Mouse (Mus musculus): ENCODE results near the gene Rnd1.

GRCm38 (mm10) chr15:98689682-98690081 is 12.4 kb upstream of the Rnd1 start:
- no peak for TF ChIP-seq CTCF (IDR thresholded peaks at IDR 0.05)
- no peak for TF ChIP-seq POLR2A (IDR thresholded peaks at IDR 0.05; ENCODE audit: insufficient read depth, low read depth, low read length)
- no peak for TF ChIP-seq EP300 (IDR thresholded peaks at IDR 0.05; ENCODE audit: insufficient read depth, low read depth, low read length)

All from heart, adult 2 months (tissue).